Mouse (Mus musculus) myocyte (in vitro differentiated cells): ENCODE measurements around the gene Kif2a. TPM values are rescaled to one million over a fixed set of nuclear protein-coding genes. Genes with fewer than 3 reads are reported as not detected.

ENCODE experiments used
- H3K27me3 ChIP-seq: one replicate; pipeline ENCODE4 v1.6.1; 2011; ENCODE audit not compliant: control insufficient read depth, insufficient read depth, insufficient read length
- H3K36me3 ChIP-seq: one replicate; pipeline ENCODE4 v1.6.1; 2011; ENCODE audit not compliant: control insufficient read depth, insufficient read depth
- H3K4me2 ChIP-seq: one replicate; pipeline ENCODE4 v1.6.1; 2011; ENCODE audit warnings: low read depth, control low read depth
- H3K4me3 ChIP-seq: one replicate; pipeline ENCODE4 v1.5.1; 2011; ENCODE audit warnings: mild to moderate bottlenecking, control low read depth, moderate library complexity
- H3K79me2 ChIP-seq: one replicate; pipeline ENCODE4 v1.6.1; 2011; ENCODE audit not compliant: control insufficient read depth, insufficient read depth
- H3ac ChIP-seq: one replicate; pipeline ENCODE4 v1.6.1; 2011; ENCODE audit not compliant: control insufficient read depth, insufficient read length
- CEBPB ChIP-seq: IDR thresholded peaks from 2 replicates; pipeline ENCODE4 v1.6.1; 2011; ENCODE audit warnings: mild to moderate bottlenecking, moderate library complexity; ENCODE audit not compliant: poor library complexity, insufficient read depth, severe bottlenecking
- E2F4 ChIP-seq: IDR thresholded peaks from one replicate; pipeline ENCODE4 v1.6.1; 2011; ENCODE audit warnings: mild to moderate bottlenecking, control low read depth, moderate library complexity; ENCODE audit not compliant: insufficient read depth
- MAX ChIP-seq: IDR thresholded peaks from one replicate; pipeline ENCODE4 v1.6.1; 2011; ENCODE audit warnings: low read depth, mild to moderate bottlenecking, control low read depth
- MYOD1 ChIP-seq, 3 experiments: IDR thresholded peaks; one replicate each; pipeline ENCODE4 v1.6.1; 2011; ENCODE audit warnings: control low read depth in 2 of 3, low read depth in 2 of 3, mild to moderate bottlenecking in 2 of 3, moderate library complexity in 1 of 3; ENCODE audit not compliant: insufficient read length in 2 of 3, control insufficient read depth in 1 of 3
- MYOG ChIP-seq, 3 experiments: IDR thresholded peaks; one replicate each; pipeline ENCODE4 v1.6.1; 2011; ENCODE audit warnings: control low read depth in 2 of 3, low read depth in 2 of 3, mild to moderate bottlenecking in 2 of 3; ENCODE audit not compliant: insufficient read length in 2 of 3, control insufficient read depth in 1 of 3, insufficient read depth in 1 of 3
- POLR2A ChIP-seq: IDR thresholded peaks from one replicate; pipeline ENCODE4 v1.6.1; 2011; ENCODE audit warnings: low read depth, mild to moderate bottlenecking, control low read depth, moderate library complexity; ENCODE audit not compliant: insufficient read length
- POLR2AphosphoS2 ChIP-seq: IDR thresholded peaks from one replicate; pipeline ENCODE4 v1.6.1; 2011; ENCODE audit warnings: low read depth, control low read depth; ENCODE audit not compliant: insufficient read length
- REST ChIP-seq: IDR thresholded peaks from one replicate; pipeline ENCODE4 v1.6.1; 2011; ENCODE audit warnings: mild to moderate bottlenecking, control low read depth, moderate library complexity; ENCODE audit not compliant: insufficient read depth, insufficient read length
- SRF ChIP-seq: IDR thresholded peaks from one replicate; pipeline ENCODE4 v1.6.1; 2011; ENCODE audit warnings: low read depth; ENCODE audit not compliant: control insufficient read depth, insufficient read length
- TCF12 ChIP-seq: IDR thresholded peaks from one replicate; pipeline ENCODE4 v1.6.1; 2011; ENCODE audit warnings: mild to moderate bottlenecking, control low read depth; ENCODE audit not compliant: poor library complexity, insufficient read depth, severe bottlenecking
- TCF3 ChIP-seq: IDR thresholded peaks from one replicate; pipeline ENCODE4 v1.6.1; 2011; ENCODE audit warnings: low read depth, control low read depth; ENCODE audit not compliant: insufficient read length
- USF1 ChIP-seq: IDR thresholded peaks from one replicate; pipeline ENCODE4 v1.6.1; 2011; ENCODE audit warnings: low read depth, mild to moderate bottlenecking, control low read depth, moderate library complexity
- polyA plus RNA-seq: library from polyadenylated mRNA; unstranded; fragments of >200 nt; fragmentation: generic; extraction: Trizol; gene quantifications from one replicate; pipeline ENCODE4 v1.2.1, GENCODE M21; 2012; ENCODE audit warnings: missing spikeins

Gene Kif2a
- 14.9 TPM for polyA plus RNA-seq

DNA sequence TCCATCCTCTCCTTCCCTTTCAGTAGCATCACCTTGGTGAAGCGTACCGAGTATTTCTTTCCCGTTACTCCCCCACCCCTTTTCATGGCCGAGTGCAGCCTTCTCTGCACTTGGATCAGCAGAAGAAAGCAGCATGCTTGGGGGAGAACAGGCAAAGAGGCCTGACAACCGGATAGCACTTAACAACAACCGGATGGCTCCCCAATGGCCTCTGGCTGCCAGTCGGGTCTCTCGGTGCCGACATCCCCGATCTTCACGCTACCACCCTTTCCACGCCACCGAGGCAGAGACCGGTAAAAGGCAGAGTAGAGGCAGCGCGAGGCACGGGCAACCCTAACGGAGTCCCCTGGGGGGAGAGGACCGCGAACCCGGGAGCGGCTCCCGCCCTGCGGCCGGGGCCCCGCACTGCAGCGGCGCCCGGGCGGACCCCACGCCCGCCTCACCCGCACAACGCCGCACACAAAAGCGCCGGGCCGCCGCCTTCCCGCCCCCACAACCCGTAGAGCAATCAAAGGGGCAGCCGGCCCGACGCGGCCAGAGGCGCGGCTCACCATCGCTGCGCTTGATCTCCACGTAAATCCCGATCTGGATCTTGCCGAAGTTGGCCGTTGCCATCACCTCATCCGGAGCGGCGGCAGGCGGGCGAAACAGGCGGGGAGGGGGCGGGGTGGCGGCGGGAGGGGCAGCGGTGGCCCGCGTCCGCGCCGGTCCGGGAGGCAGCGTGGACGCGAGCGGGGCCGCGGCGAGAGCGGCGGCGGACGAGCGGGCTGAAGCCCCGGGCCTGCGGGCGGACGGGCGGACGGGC is at the start of gene Kif2a:
Gene Kif2a, minus strand, starts transcription at position 666 of the 805 bp plus-strand sequence.
- Histone ChIP-seq H3K79me2 (peaks cover 50% of the 10 kb centered on the region), H3K4me2 (peak within 1 kb of the TSS; percentile 86), H3ac (peak within 1 kb of the TSS; percentile 87), H3K4me3 (peak within 1 kb of the TSS; percentile 58), H3K27me3 (no peaks in the 10 kb centered on the region), H3K36me3 (no peaks in the 10 kb centered on the region)
- TF ChIP-seq MYOG (IDR thresholded peaks at IDR 0.05; ENCODE audit: control insufficient read depth in 1 of 3, insufficient read depth in 1 of 3, insufficient read length in 2 of 3, low read depth in 2 of 3) = peak in 1 of 3 experiments; percentile 4
- no peak for TF ChIP-seq MAX

DNA sequence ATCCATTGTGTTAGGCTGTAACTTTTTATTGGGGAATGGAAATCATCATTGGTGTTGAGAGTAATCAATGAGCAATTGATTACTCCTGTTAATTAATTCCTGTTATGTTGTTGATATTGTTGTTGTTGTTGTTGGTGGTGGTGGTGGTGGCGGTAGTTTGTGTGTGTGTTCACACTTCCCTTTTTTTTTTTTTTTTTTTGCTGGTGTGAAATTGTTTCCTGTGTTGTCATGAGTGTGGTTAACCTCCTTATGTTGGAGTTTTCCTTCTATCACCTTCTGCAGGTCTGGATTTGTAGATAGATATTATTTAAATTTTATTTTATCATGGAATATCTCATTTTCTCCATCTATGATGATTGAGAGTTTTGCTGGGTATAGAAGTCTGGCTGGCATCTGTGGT is 47.1 kb upstream of the Kif2a start:
- no peak overlapping the region for H3K4me3 ChIP-seq
- no peak overlapping the region for H3K4me2 ChIP-seq

DNA sequence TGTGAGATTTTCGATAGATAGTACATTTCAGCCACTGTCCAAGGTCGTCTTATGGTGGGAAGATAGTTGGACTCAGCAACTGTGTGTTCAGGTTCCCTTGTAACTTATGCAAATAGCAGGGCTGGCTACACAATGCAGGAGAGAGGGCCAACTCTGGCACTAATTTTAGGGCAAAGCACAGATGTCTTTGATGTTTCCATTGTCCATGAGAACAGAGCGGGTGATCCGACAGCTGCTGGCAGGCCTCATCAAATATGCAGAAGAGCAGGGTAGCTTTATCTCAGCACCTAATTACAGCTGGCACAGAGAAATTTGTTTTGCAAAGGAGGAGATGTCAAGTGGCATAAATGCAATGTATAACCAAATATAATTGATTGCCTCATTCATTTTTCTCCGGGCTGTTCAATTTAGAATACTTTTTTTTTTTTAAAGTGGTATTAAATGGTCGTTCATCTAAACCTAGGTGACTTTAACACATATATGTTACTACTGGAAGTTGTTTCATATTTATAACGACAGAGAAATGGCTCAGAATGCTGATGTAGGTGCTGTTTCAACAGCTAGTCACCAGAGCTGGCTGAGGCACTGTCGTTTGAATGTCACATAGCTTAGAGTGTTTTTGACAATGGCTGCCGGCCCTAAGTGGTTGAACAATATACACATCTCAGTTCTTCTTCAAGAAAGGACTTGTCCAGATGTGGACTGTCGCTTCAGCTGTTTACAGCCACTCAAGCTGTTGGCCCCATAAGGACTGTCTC is 43.4 kb upstream of the Kif2a start:
- no peaks in the 10 kb centered on the region for H3K36me3 ChIP-seq
- TF ChIP-seq SRF (no peak), MYOG (IDR thresholded peaks at IDR 0.05; ENCODE audit: control insufficient read depth in 1 of 3, insufficient read depth in 1 of 3, insufficient read length in 2 of 3, low read depth in 2 of 3) (peak in 1 of 3 experiments; percentile 16)
- H3K4me3 ChIP-seq = no peak overlapping the region
- H3ac ChIP-seq = no peak overlapping the region
- no peaks in the 10 kb centered on the region for H3K79me2 ChIP-seq
- no peaks in the 10 kb centered on the region for H3K27me3 ChIP-seq
- no peak overlapping the region for H3K4me2 ChIP-seq

More for the DNA sequence above, 47.1 kb upstream of the Kif2a start:
- TF ChIP-seq TCF3 = no peak
- no peak for TF ChIP-seq USF1
- TF ChIP-seq MAX = no peak
- TF ChIP-seq POLR2AphosphoS2 = no peak
- no peak for TF ChIP-seq MYOG (IDR thresholded peaks at IDR 0.05; ENCODE audit: control insufficient read depth in 1 of 3, insufficient read depth in 1 of 3, insufficient read length in 2 of 3, low read depth in 2 of 3)
- TF ChIP-seq TCF12 = no peak
- no peak for TF ChIP-seq POLR2A
- no peak for TF ChIP-seq E2F4
- no peak for TF ChIP-seq MYOD1 (IDR thresholded peaks at IDR 0.05; ENCODE audit: control insufficient read depth in 1 of 3, insufficient read length in 2 of 3, low read depth in 2 of 3)
- no peak for TF ChIP-seq REST
- TF ChIP-seq CEBPB = no peak
- no peak for TF ChIP-seq SRF
- H3K36me3 ChIP-seq = no peaks in the 10 kb centered on the region
- no peaks in the 10 kb centered on the region for H3K79me2 ChIP-seq
- H3K27me3 ChIP-seq = no peaks in the 10 kb centered on the region
- H3ac ChIP-seq = no peak overlapping the region

DNA sequence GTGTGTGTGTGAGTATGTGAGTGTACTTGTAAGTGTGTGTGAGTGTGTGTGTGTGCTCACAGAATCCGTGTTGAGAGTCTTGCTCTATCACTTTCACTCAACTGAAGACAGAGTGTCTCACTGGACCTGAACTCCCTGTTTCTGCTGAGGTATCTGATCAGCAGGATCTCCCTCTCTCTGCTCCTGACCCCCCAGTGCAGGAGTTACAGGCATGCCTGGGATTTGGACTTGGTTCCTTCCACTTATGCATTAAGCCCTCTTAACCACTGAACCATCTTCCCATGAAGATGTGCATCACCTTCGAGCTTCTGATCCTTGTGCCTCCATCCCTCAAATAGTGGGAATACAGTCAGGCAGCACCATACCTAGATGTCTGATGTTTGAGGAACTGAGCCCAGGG is 42.3 kb upstream of the Kif2a start:
- Histone ChIP-seq H3K4me2 (no peak overlapping the region), H3ac (no peak overlapping the region), H3K36me3 (no peaks in the 10 kb centered on the region), H3K4me3 (no peak overlapping the region), H3K27me3 (no peaks in the 10 kb centered on the region), H3K79me2 (no peaks in the 10 kb centered on the region)
- TF ChIP-seq MYOD1 (IDR thresholded peaks at IDR 0.05; ENCODE audit: control insufficient read depth in 1 of 3, insufficient read length in 2 of 3, low read depth in 2 of 3) (no peak), E2F4 (no peak), CEBPB (no peak), MYOG (IDR thresholded peaks at IDR 0.05; ENCODE audit: control insufficient read depth in 1 of 3, insufficient read depth in 1 of 3, insufficient read length in 2 of 3, low read depth in 2 of 3) (no peak), POLR2A (no peak), POLR2AphosphoS2 (no peak)

- Histone ChIP-seq H3K27me3 (no peaks in the 10 kb centered on the region), H3K4me3 (no peak overlapping the region), H3K79me2 (no peaks in the 10 kb centered on the region), H3K4me2 (no peak overlapping the region), H3ac (no peak overlapping the region), H3K36me3 (no peaks in the 10 kb centered on the region)
- TF ChIP-seq TCF12 = no peak
- no peak for TF ChIP-seq POLR2A
- TF ChIP-seq MYOG (IDR thresholded peaks at IDR 0.05; ENCODE audit: control insufficient read depth in 1 of 3, insufficient read depth in 1 of 3, insufficient read length in 2 of 3, low read depth in 2 of 3) = no peak
- no peak for TF ChIP-seq REST
- no peak for TF ChIP-seq USF1
- no peak for TF ChIP-seq CEBPB
- no peak for TF ChIP-seq MAX
- no peak for TF ChIP-seq TCF3
- TF ChIP-seq MYOD1 (IDR thresholded peaks at IDR 0.05; ENCODE audit: control insufficient read depth in 1 of 3, insufficient read length in 2 of 3, low read depth in 2 of 3) = no peak
- TF ChIP-seq SRF = no peak
- no peak for TF ChIP-seq E2F4
- no peak for TF ChIP-seq POLR2AphosphoS2
Measured at GRCm38 (mm10) chr13:107063115-107063807, 41.3 kb upstream of the Kif2a start.
